Mouse (Mus musculus) midbrain, embryonic 14.5 days (tissue): ENCODE results near the gene Slc4a5. TPM values are rescaled to one million over a fixed set of nuclear protein-coding genes. Genes with fewer than 3 reads are reported as not detected.

ENCODE experiments used
- ATAC-seq: fragments of 200-750 bp; cut with Nextera tagmentation; 2 replicates; pipeline ENCODE4 v1.8.0; 2017; ENCODE audit warnings: moderate number of reproducible peaks, moderate library complexity; ENCODE audit not compliant: low FRiP score, low TSS enrichment
- DNase-seq: peaks from one replicate; pipeline ENCODE4 v3.0.0-alpha.2; 2015
- H3K27ac ChIP-seq: fragments of 300-500 bp; sonication (generic); replicated peaks from 2 replicates; pipeline ENCODE4 v1.5.1; 2014; ENCODE audit warnings: mild to moderate bottlenecking, low read depth, low read length, moderate library complexity
- H3K27me3 ChIP-seq: fragments of 300-500 bp; sonication (generic); 2 replicates; pipeline ENCODE4 v1.6.1; 2014; ENCODE audit warnings: low read length, control low read depth, mixed read lengths; ENCODE audit not compliant: control insufficient read depth, insufficient read depth
- H3K36me3 ChIP-seq: fragments of 300-500 bp; sonication (generic); 2 replicates; pipeline ENCODE4 v1.6.1; 2014; ENCODE audit warnings: low read length, control low read depth; ENCODE audit not compliant: control insufficient read depth, insufficient read depth
- H3K4me1 ChIP-seq: fragments of 300-500 bp; sonication (generic); 2 replicates; pipeline ENCODE4 v1.6.1; 2014; ENCODE audit warnings: mild to moderate bottlenecking, antibody characterized with exemption, low read length, control low read depth; ENCODE audit not compliant: control insufficient read depth, insufficient read depth
- H3K4me2 ChIP-seq: fragments of 300-500 bp; sonication (generic); 2 replicates; pipeline ENCODE4 v1.6.1; 2014; ENCODE audit warnings: mild to moderate bottlenecking, low read length, moderate library complexity
- H3K4me3 ChIP-seq: fragments of 300-500 bp; sonication (generic); replicated peaks from 2 replicates; pipeline ENCODE4 v1.5.1; 2014; ENCODE audit warnings: low read depth, low read length
- H3K9ac ChIP-seq: fragments of 300-500 bp; sonication (generic); replicated peaks from 2 replicates; pipeline ENCODE4 v1.6.1; 2014; ENCODE audit warnings: mild to moderate bottlenecking, low read length, moderate library complexity
- H3K9me3 ChIP-seq: fragments of 300-500 bp; sonication (generic); 2 replicates; pipeline ENCODE4 v1.6.1; 2016; ENCODE audit warnings: low read length, control low read depth, mixed read lengths; ENCODE audit not compliant: control insufficient read depth
- WGBS: fragments of 180-500 bp; shearing (Covaris S2); extraction: QIAGEN DNeasy Blood & Tissue Kit; methylation state at CpG from one replicate; pipeline ENCODE4 v1.1.7; 2014; 5-methylcytosine and 5-hydroxymethylcytosine counted together
- polyA plus RNA-seq: library from polyadenylated mRNA; unstranded; fragments of >200 nt; fragmentation: Nextera tagmentation; extraction: Ambion mirVana; gene quantifications from 2 replicates; pipeline ENCODE4 v1.2.1, GENCODE M21; 2014

Gene Slc4a5
- polyA plus RNA-seq, 1 experiment from 2014 or later, result 0.55 TPM

DNA sequence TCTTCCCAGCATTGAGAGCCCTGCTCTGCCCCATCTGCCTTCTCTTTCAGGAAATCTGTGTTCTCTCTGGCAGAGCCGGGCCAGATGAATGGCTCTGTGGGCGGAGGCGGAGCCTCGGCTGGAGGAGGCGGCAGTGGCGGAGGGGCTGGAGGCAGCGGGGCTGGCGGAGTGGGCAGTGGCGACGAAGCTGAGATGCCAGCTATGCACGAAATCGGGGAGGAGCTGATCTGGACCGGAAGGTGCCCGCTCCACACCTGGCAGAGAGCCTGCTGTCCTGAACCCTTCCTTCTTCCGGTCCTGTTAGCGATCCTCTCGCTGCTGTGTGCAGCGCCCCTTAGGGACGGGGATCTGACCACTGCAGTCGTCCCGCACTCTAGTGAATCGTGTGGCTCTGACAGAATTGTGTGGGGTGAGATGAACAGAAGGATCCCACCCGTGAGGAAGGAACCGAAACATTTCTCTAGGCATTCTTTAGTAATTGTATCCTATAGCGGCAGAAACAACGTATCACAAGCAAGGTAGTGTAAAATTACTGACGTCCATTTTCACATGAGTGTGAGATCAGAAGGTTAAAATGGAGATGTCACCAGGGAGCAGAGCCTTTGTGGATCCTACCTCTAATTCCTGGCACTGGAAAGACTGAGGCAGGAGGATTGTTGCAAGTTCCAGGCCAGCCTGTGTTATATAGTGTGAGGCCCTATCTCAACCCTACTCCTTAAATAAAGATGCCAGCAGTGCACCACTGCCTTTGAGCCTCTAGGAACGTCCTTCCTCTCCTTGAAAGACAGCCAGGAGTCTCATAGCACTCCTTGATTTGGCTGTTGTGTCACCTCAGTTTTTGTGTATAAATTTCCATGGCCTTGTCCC is 48.7 kb downstream of the Slc4a5 start:
- H3K36me3 ChIP-seq, result no peaks in the 10 kb centered on the region
- peaks cover 7% of the 10 kb centered on the region; the same call in 1 of the 2 replicates for H3K4me1 ChIP-seq
- no peaks in the 10 kb centered on the region for H3K9me3 ChIP-seq
- WGBS, result 1% methylated on average over 28 of the region's 28 CpGs
- DNase-seq, result peak; percentile 90
- H3K4me2 ChIP-seq, result peak overlapping the region; percentile 60
- peak overlapping the region; percentile 41 for H3K4me3 ChIP-seq
- H3K27ac ChIP-seq, result peak overlapping the region; percentile 93
- H3K9ac ChIP-seq, result peak overlapping the region; percentile 55
- peak; percentile 92 for ATAC-seq
- H3K27me3 ChIP-seq, result no peaks in the 10 kb centered on the region

DNA sequence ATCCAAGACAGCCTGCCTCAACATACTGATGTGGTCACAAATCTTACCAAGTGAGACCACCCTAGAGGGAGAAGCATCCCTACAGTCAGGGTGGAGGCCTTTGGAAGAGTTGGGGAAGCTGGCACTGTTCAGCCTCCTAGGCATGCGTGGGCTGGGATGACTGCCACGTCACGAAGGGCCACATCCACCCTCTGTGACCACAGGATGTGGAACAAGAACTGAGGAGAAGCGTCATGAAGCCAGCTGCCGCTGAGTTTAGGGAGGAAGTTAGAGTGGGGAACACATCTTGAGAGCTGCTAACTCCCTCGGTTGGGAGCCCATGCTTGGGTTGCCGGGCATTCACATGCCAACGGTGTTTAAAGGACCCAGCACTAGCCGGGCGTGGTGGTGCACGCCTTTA is 54.1 kb downstream of the Slc4a5 start:
- ATAC-seq, result no peak
- no peaks in the 10 kb centered on the region for H3K36me3 ChIP-seq
- H3K9me3 ChIP-seq, result no peaks in the 10 kb centered on the region
- no peak overlapping the region for H3K27ac ChIP-seq
- no peaks in the 10 kb centered on the region for H3K4me1 ChIP-seq
- H3K4me2 ChIP-seq, result no peak overlapping the region
- DNase-seq, result no peak
- no peaks in the 10 kb centered on the region for H3K27me3 ChIP-seq
- H3K4me3 ChIP-seq, result no peak overlapping the region
- H3K9ac ChIP-seq, result no peak overlapping the region
- WGBS, result 92% methylated on average over 11 of the region's 11 CpGs

DNA sequence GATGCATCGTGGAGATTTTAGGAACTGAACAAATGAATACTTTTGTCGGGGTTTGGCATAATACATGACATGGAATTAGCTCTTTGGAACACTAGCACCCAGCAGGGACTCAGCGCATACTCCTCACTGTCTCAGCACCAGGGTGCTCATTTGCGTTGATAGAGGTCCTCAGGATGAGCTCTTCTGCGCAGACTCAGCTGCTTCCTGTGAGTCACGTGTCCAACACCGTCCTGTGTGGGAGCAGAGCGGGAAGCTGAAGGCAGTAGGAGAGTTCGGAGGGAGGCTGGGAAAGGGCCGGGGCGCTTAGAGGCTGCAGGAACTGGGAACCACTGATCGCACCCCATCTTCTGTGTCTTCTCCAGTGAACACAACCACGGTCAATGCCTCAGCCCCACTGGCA is 57.5 kb downstream of the Slc4a5 start:
- Histone ChIP-seq H3K4me2 (no peak overlapping the region), H3K27ac (no peak overlapping the region), H3K9ac (no peak overlapping the region), H3K36me3 (no peaks in the 10 kb centered on the region), H3K4me3 (no peak overlapping the region), H3K27me3 (no peaks in the 10 kb centered on the region), H3K9me3 (no peaks in the 10 kb centered on the region), H3K4me1 (no peaks in the 10 kb centered on the region)
- DNase-seq (no peak), ATAC-seq (no peak)
- 69% methylated on average over 13 of the region's 13 CpGs for WGBS

DNA sequence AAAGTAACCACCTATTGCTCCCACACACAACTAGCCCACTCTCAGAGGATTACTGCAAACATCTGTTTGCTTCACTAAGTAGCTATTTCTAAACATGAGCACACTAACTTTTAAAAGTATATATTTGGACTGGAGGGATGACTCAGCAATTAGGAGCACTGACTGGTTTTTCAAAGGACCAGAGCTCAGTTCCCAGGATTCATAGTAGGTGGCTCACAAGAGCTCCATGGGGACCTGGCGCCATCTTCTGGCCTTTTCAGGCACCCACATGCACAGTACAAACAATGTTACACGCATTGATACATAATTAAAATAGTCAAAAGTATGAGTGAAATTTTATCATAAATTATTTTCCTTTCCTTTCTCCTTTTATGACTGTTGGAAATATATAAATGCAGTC is 59.3 kb downstream of the Slc4a5 start:
- ATAC-seq (no peak), DNase-seq (peak; percentile 30)
- Histone ChIP-seq H3K4me2 (no peak overlapping the region), H3K27me3 (no peaks in the 10 kb centered on the region), H3K4me1 (no peaks in the 10 kb centered on the region), H3K9ac (no peak overlapping the region), H3K27ac (no peak overlapping the region), H3K36me3 (no peaks in the 10 kb centered on the region), H3K9me3 (no peaks in the 10 kb centered on the region), H3K4me3 (no peak overlapping the region)
- 30% methylated on average over 2 of the region's 2 CpGs for WGBS

DNA sequence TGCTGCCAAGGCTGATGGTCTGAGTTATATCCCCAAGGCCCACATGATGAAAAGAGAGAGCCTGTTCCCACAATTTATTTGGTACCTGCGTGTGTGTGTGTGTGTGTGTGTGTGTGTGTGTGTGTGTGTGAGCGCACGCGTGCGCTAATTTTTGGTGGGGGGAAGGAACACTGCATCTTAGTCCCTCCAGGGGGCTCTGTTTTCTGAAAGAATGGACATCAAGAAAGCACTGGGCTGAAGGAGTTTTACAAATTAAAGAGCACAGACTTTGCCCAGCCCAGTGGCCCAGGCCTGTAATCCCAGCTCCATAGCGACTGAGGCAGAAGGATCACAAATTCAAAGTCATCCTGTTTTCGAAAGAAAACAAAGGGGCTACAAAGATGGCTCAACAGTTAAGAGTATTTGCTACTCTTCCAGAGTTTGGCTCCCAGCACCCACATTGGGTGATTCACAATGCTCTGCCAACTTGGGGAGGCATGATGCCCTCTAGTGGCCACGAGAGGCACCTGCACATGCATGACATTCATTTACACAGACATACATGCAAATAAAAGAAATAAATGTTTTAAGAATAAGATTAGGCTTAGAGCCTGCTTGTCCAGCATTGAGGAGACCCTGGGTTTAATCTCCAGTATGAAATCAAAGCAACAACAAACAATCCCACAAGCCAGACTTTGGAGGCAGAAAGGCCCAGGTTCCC is 60.8 kb downstream of the Slc4a5 start:
- DNase-seq (peak; percentile 20), ATAC-seq (no peak)

DNA sequence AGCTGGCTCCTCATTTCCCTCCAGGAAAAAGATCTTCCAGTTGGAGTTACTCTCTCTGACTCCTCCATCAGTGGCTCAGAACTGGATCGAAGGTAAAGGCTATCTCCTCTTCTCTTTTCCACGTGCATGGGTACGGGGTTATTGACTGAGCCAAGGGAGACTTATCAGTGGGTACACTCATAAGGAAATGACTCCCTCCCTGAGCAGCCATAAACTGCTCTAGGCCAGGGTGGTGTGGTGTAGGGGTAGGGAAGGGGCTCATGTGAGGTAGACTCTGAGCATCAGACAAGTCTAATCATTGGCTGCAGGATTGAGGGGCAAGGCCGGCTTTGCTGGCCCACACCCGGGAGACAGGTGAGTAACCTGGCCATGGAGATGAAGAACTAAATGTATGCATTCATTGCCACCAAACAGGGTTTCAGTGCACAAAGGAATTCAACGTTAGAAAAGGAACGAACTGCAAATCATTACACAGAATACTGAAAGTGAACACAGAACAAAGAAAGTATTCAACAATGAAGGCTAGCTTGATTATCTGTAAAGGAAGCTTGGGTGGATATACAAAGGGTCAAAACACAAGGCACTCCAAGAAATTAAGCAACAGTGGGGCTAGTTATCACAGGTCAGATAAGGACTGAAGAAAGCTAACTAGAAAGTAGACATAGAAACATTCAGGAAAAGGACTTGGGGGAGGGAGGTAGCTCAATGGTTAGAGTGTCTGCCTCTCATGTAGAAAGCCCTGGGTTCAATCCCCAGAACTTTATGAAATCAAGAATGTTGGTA is 81.0 kb downstream of the Slc4a5 start:
- no peak for ATAC-seq
- no peak overlapping the region for H3K27ac ChIP-seq
- no peak overlapping the region for H3K9ac ChIP-seq
- WGBS, result 88% methylated on average over 7 of the region's 7 CpGs
- H3K36me3 ChIP-seq, result peaks cover 11% of the 10 kb centered on the region; the same call in 1 of the 2 replicates
- no peak for DNase-seq
- no peaks in the 10 kb centered on the region for H3K27me3 ChIP-seq
- no peak overlapping the region for H3K4me2 ChIP-seq
- H3K9me3 ChIP-seq, result no peaks in the 10 kb centered on the region
- no peak overlapping the region for H3K4me3 ChIP-seq
- no peaks in the 10 kb centered on the region for H3K4me1 ChIP-seq

More for the DNA sequence above, 60.8 kb downstream of the Slc4a5 start:
- Histone ChIP-seq H3K4me1 (no peaks in the 10 kb centered on the region), H3K27ac (no peak overlapping the region), H3K9ac (no peak overlapping the region), H3K27me3 (no peaks in the 10 kb centered on the region), H3K4me3 (no peak overlapping the region), H3K36me3 (no peaks in the 10 kb centered on the region), H3K4me2 (no peak overlapping the region), H3K9me3 (no peaks in the 10 kb centered on the region)
- 79% methylated on average over 8 of the region's 8 CpGs for WGBS

DNA sequence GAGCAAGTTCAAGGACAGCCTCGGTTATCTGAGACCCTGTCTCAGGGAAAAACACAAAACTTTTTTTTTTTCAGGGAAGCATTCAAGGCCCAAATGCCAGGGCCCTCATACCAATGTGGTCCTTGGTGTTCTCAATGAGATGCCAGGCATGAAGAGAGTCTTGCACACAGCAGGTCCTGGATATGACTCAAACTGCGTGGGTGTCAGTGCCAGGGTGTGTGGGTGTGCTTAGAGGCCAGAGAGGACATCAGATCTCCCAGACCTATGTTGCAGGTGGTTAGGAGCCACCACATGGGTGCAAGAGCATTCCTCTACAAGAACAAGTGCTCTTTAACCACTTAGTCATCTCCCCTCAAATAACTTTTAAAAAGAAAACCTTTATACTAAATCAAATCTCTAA is 81.7 kb downstream of the Slc4a5 start:
- Histone ChIP-seq H3K27me3 (no peaks in the 10 kb centered on the region), H3K4me1 (no peaks in the 10 kb centered on the region), H3K4me3 (no peak overlapping the region), H3K4me2 (no peak overlapping the region), H3K9ac (no peak overlapping the region), H3K36me3 (peaks cover 17% of the 10 kb centered on the region), H3K27ac (no peak overlapping the region), H3K9me3 (no peaks in the 10 kb centered on the region)
- 91% methylated on average over 2 of the region's 2 CpGs for WGBS
- ATAC-seq (no peak), DNase-seq (no peak)

DNA sequence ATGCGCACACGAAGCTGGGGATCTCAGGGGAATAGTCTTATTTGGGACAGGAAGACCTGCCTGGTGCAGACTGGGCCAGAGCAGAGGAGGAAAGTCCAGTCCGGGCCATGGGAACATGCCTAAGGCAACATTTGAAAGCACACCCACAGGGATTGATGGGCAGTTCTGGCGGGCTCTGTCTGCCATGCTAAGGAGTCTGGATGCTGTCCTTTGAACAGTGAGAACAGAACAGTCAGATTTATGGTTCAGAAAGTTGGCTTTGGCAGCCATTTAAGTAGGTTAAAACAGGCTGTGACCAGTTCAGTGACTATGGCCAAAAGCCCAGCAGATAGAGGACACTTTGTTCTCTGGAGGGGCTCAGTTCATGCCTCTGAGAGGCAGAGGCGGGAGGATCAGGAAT is 82.6 kb downstream of the Slc4a5 start:
- WGBS, result 89% methylated on average over 5 of the region's 5 CpGs
- H3K27ac ChIP-seq, result no peak overlapping the region
- no peak overlapping the region for H3K4me3 ChIP-seq
- no peaks in the 10 kb centered on the region for H3K9me3 ChIP-seq
- no peaks in the 10 kb centered on the region for H3K4me1 ChIP-seq
- ATAC-seq, result no peak
- no peak overlapping the region for H3K4me2 ChIP-seq
- peaks cover 25% of the 10 kb centered on the region for H3K36me3 ChIP-seq
- no peak overlapping the region for H3K9ac ChIP-seq
- DNase-seq, result no peak
- no peaks in the 10 kb centered on the region for H3K27me3 ChIP-seq
